Mouse (Mus musculus) olfactory bulb, adult 2 months (tissue): ENCODE measurements around the gene Arhgap9. TPM values are rescaled to one million over a fixed set of nuclear protein-coding genes. Genes with fewer than 3 reads are reported as not detected.
A peak's percentile ranks its signal among the peaks of the same experiment; 100 is the strongest.

ENCODE experiments used
- H3K27ac ChIP-seq: fragments of 200-500 bp; 2 replicates; pipeline ENCODE4 v1.5.1; 2012; ENCODE audit warnings: low read depth, low read length; ENCODE audit not compliant: insufficient read depth
- H3K4me1 ChIP-seq: fragments of 200-500 bp; 2 replicates; pipeline ENCODE4 v1.6.1; 2012; ENCODE audit warnings: low read length; ENCODE audit not compliant: control insufficient read depth, insufficient read depth
- H3K4me3 ChIP-seq: fragments of 200-500 bp; 2 replicates; pipeline ENCODE4 v1.5.1; 2012; ENCODE audit warnings: mild to moderate bottlenecking, low read depth, low read length, moderate library complexity; ENCODE audit not compliant: insufficient read depth
- CTCF ChIP-seq: fragments of 200-500 bp; IDR thresholded peaks from 2 replicates; pipeline ENCODE4 v1.5.1; 2012; ENCODE audit warnings: low read depth, mild to moderate bottlenecking, low read length, moderate library complexity; ENCODE audit not compliant: insufficient read depth
- POLR2A ChIP-seq: fragments of 200-500 bp; IDR thresholded peaks from 2 replicates; pipeline ENCODE4 v1.6.1; 2012; ENCODE audit warnings: mild to moderate bottlenecking, low read depth, low read length, moderate library complexity; ENCODE audit not compliant: insufficient read depth
- WGBS: fragments of 180-500 bp; shearing (Covaris S2); methylation state at CpG from one replicate; pipeline ENCODE4 v1.1.7; 2018; 5-methylcytosine and 5-hydroxymethylcytosine counted together
- polyA plus RNA-seq: library from polyadenylated mRNA; stranded (reverse); fragments of >200 nt; gene quantifications from 2 replicates; pipeline ENCODE4 v1.2.4, GENCODE M21; 2012; ENCODE audit warnings: low replicate concordance; ENCODE audit not compliant: missing spikeins, insufficient read depth, insufficient read length

Arhgap9 gene
- polyA plus RNA-seq, 1 experiment = not detected

GRCm38 (mm10) chr10:127285644-127286043, 36.1 kb upstream of the Arhgap9 start:
- H3K4me3 ChIP-seq = no peak overlapping the region
- TF ChIP-seq POLR2A (no peak), CTCF (no peak)
- peaks cover 43% of the 10 kb centered on the region for H3K4me1 ChIP-seq
- H3K27ac ChIP-seq = no peak overlapping the region
- 62% methylated on average over 13 of the region's 13 CpGs for WGBS

- peaks cover 43% of the 10 kb centered on the region for H3K4me1 ChIP-seq
- 42% methylated on average over 7 of the region's 7 CpGs for WGBS
- no peak overlapping the region for H3K27ac ChIP-seq
- TF ChIP-seq CTCF = no peak
- no peak for TF ChIP-seq POLR2A
- no peak overlapping the region for H3K4me3 ChIP-seq
Observed at GRCm38 (mm10) chr10:127286194-127286593, 35.6 kb upstream of the Arhgap9 start.

GRCm38 (mm10) chr10:127286730-127287129, 35.0 kb upstream of the Arhgap9 start:
- H3K27ac ChIP-seq = no peak overlapping the region
- 50% methylated on average over 7 of the region's 7 CpGs for WGBS
- 0 out of 2 replicates have a peak overlapping the region, but pooled peaks have one; percentile 86 for H3K4me3 ChIP-seq
- TF ChIP-seq CTCF (no peak), POLR2A (no peak)
- peaks cover 46% of the 10 kb centered on the region for H3K4me1 ChIP-seq

GRCm38 (mm10) chr10:127287271-127287935, 34.4 kb upstream of the Arhgap9 start:
- TF ChIP-seq POLR2A (no peak), CTCF (no peak)
- H3K4me3 ChIP-seq = peak overlapping the region; percentile 86
- H3K27ac ChIP-seq = peak overlapping the region; percentile 40; the same call in 1 of the 2 replicates
- H3K4me1 ChIP-seq = peaks cover 46% of the 10 kb centered on the region
- WGBS = 52% methylated on average over 15 of the region's 15 CpGs

- WGBS = 0% methylated on average over 3 of the region's 3 CpGs
- peaks cover 46% of the 10 kb centered on the region for H3K4me1 ChIP-seq
- H3K4me3 ChIP-seq = peak overlapping the region; percentile 86
- peak overlapping the region; percentile 52; the same call in 1 of the 2 replicates for H3K27ac ChIP-seq
- no peak for TF ChIP-seq CTCF
- TF ChIP-seq POLR2A = no peak
Observed at GRCm38 (mm10) chr10:127287936-127288293, 33.8 kb upstream of the Arhgap9 start.

GRCm38 (mm10) chr10:127288328-127288799, 33.4 kb upstream of the Arhgap9 start:
- Histone ChIP-seq H3K4me1 (peaks cover 46% of the 10 kb centered on the region), H3K4me3 (peak overlapping the region; percentile 86), H3K27ac (peak overlapping the region; percentile 52)
- TF ChIP-seq POLR2A = no peak
- TF ChIP-seq CTCF = no peak
- 2% methylated on average over 23 of the region's 28 CpGs for WGBS

GRCm38 (mm10) chr10:127288800-127289572, 32.8 kb upstream of the Arhgap9 start, which contains the start of gene Mbd6:
Mbd6 (minus strand) TSS chr10:127289018.
- peak; percentile 26 for TF ChIP-seq POLR2A
- TF ChIP-seq CTCF = no peak
- peak within 1 kb of the TSS; percentile 99 for H3K27ac ChIP-seq
- WGBS = under 1% methylated on average over 50 of the region's 65 CpGs
- H3K4me3 ChIP-seq = peak within 1 kb of the TSS; percentile 86
- H3K4me1 ChIP-seq = peaks cover 45% of the 10 kb centered on the region

GRCm38 (mm10) chr10:127289573-127290191, 32.1 kb upstream of the Arhgap9 start:
- peak overlapping the region; percentile 99 for H3K27ac ChIP-seq
- no peak for TF ChIP-seq POLR2A
- no peak for TF ChIP-seq CTCF
- WGBS = 1% methylated on average over 15 of the region's 15 CpGs
- H3K4me1 ChIP-seq = peaks cover 40% of the 10 kb centered on the region
- peak overlapping the region; percentile 86 for H3K4me3 ChIP-seq
